Mouse (Mus musculus) forebrain, embryonic 10.5 days (tissue): Measurements from ENCODE around the gene Lysmd1. TPM values are rescaled to one million over a fixed set of nuclear protein-coding genes. Genes with fewer than 3 reads are reported as not detected.
A peak's percentile ranks its signal among the peaks of the same experiment; 100 is the strongest.

Experiments used
- DNase-seq: peaks from one replicate; pipeline ENCODE4 v3.0.0-alpha.2; 2017; ENCODE audit warnings: low spot score; ENCODE audit errors: extremely low spot score
- H3K27ac ChIP-seq: fragments of 300-500 bp; sonication (generic); 2 replicates; pipeline ENCODE4 v1.5.1; 2016; ENCODE audit warnings: mild to moderate bottlenecking
- H3K27me3 ChIP-seq: fragments of 300-500 bp; sonication (generic); 2 replicates; pipeline ENCODE4 v1.6.1; 2016; ENCODE audit warnings: mild to moderate bottlenecking; ENCODE audit not compliant: poor library complexity, severe bottlenecking
- H3K36me3 ChIP-seq: fragments of 300-500 bp; sonication (generic); replicated peaks from 2 replicates; pipeline ENCODE4 v1.6.1; 2016; ENCODE audit warnings: mild to moderate bottlenecking, moderate library complexity
- H3K4me1 ChIP-seq: fragments of 300-500 bp; sonication (generic); 2 replicates; pipeline ENCODE4 v1.6.1; 2016
- H3K4me3 ChIP-seq: fragments of 300-500 bp; sonication (generic); 2 replicates; pipeline ENCODE4 v1.5.1; 2016; ENCODE audit warnings: mild to moderate bottlenecking, moderate library complexity
- H3K9me3 ChIP-seq: fragments of 300-500 bp; sonication (generic); 2 replicates; pipeline ENCODE4 v1.6.1; 2016; ENCODE audit warnings: mild to moderate bottlenecking, moderate library complexity
- WGBS: fragments of 180-500 bp; shearing (Covaris S2); methylation state at CpG from one replicate; pipeline ENCODE4 v1.1.7; 2016; 5-methylcytosine and 5-hydroxymethylcytosine counted together
- polyA plus RNA-seq: library from polyadenylated mRNA; unstranded; fragments of >200 nt; fragmentation: Nextera tagmentation; extraction: Ambion mirVana; gene quantifications from 2 replicates; pipeline ENCODE4 v1.2.1, GENCODE M21; 2016

Lysmd1 gene
- polyA plus RNA-seq, 1 experiment from 2014 or later = 12.6 TPM

DNA sequence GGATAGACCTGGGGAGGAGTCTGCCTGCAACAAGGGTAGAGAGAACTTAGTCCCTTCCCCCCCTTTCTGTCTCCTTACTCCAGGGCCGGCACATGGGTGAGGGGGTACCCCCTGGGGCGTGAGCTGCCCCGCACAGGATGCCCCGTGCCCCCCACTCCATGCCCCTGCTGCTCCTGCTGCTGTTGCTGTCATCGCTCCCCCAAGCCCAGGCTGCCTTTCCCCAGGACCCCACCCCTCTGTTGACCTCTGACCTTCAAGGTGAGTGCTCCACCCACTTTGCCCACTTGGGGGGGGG is 30.3 kb downstream of the Lysmd1 start:
- Histone ChIP-seq H3K36me3 (peaks cover 49% of the 10 kb centered on the region), H3K4me3 (no peak overlapping the region), H3K4me1 (peaks cover 45% of the 10 kb centered on the region), H3K27me3 (peaks cover 59% of the 10 kb centered on the region), H3K27ac (no peak overlapping the region), H3K9me3 (no peaks in the 10 kb centered on the region)
- no peak for DNase-seq
- WGBS = 70% methylated on average over 5 of the region's 5 CpGs

GRCm38 (mm10) chr3:95164840-95165239 is 31.0 kb downstream of the Lysmd1 start:
- WGBS = 87% methylated on average over 5 of the region's 5 CpGs
- Histone ChIP-seq H3K27me3 (peaks cover 59% of the 10 kb centered on the region), H3K27ac (no peak overlapping the region), H3K4me1 (peaks cover 39% of the 10 kb centered on the region), H3K4me3 (no peak overlapping the region), H3K36me3 (peaks cover 56% of the 10 kb centered on the region), H3K9me3 (no peaks in the 10 kb centered on the region)
- no peak for DNase-seq

GRCm38 (mm10) chr3:95169996-95170395 is 36.1 kb downstream of the Lysmd1 start:
- no peak for DNase-seq
- Histone ChIP-seq H3K9me3 (no peaks in the 10 kb centered on the region), H3K36me3 (peaks cover 78% of the 10 kb centered on the region), H3K27ac (no peak overlapping the region), H3K4me3 (no peak overlapping the region), H3K27me3 (peaks cover 80% of the 10 kb centered on the region), H3K4me1 (peaks cover 21% of the 10 kb centered on the region)
- WGBS = 87% methylated on average over 10 of the region's 10 CpGs

GRCm38 (mm10) chr3:95171105-95171504 is 37.2 kb downstream of the Lysmd1 start:
- Histone ChIP-seq H3K4me3 (no peak overlapping the region), H3K27me3 (peaks cover 84% of the 10 kb centered on the region), H3K9me3 (no peaks in the 10 kb centered on the region), H3K4me1 (peaks cover 21% of the 10 kb centered on the region), H3K27ac (no peak overlapping the region), H3K36me3 (peaks cover 68% of the 10 kb centered on the region)
- no peak for DNase-seq
- WGBS = 88% methylated on average over 6 of the region's 6 CpGs

- Histone ChIP-seq H3K27me3 (peaks cover 77% of the 10 kb centered on the region), H3K4me3 (peak overlapping the region; percentile 45), H3K27ac (peak overlapping the region; percentile 5; the same call in 1 of the 2 replicates), H3K36me3 (peaks cover 54% of the 10 kb centered on the region), H3K4me1 (peaks cover 21% of the 10 kb centered on the region), H3K9me3 (no peaks in the 10 kb centered on the region)
- WGBS = 11% methylated on average over 84 of the region's 84 CpGs
- DNase-seq = no peak
These were observed 38.8 kb downstream of the Lysmd1 start for GRCm38 (mm10) chr3:95172526-95173255.

GRCm38 (mm10) chr3:95173256-95173949 is 39.5 kb downstream of the Lysmd1 start:
- WGBS = 4% methylated on average over 58 of the region's 58 CpGs
- Histone ChIP-seq H3K9me3 (no peaks in the 10 kb centered on the region), H3K36me3 (peaks cover 47% of the 10 kb centered on the region), H3K4me1 (peaks cover 21% of the 10 kb centered on the region), H3K27me3 (peaks cover 70% of the 10 kb centered on the region), H3K27ac (0 out of 2 replicates have a peak overlapping the region, but pooled peaks have one; percentile 5), H3K4me3 (peak overlapping the region; percentile 45)
- DNase-seq = peak; percentile 33

DNA sequence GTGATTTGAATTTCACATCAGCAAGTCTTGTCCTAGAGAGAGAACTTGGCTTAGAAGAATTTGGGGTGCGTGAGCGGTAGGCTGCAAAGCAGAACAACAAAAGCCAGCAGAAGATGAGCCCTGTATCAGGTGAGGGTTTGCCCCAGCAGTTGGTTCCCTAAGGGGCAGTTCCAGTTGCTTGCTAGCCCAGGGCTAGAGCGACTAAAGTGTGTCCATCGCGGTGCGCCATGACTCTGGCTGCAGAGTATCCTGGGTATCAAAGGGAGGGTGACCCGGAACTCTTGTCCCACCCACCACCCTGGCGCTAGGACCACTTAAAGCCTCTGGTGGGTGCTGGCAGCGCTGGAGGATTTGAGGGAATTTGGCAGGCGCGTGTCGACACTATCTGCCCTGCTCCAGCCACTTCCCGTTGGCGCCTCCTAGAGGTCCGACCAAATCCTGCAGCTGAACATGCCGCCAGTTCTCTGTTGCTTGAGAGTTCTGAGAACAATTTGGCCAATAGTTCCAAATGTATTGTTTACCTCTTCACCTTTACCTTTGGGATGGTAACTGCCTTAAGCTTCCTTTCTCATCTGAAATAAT is 40.2 kb downstream of the Lysmd1 start:
- no peak overlapping the region for H3K27ac ChIP-seq
- H3K4me1 ChIP-seq = peaks cover 21% of the 10 kb centered on the region
- DNase-seq = peak; percentile 82
- peaks cover 40% of the 10 kb centered on the region for H3K36me3 ChIP-seq
- 1% methylated on average over 16 of the region's 16 CpGs for WGBS
- peaks cover 63% of the 10 kb centered on the region for H3K27me3 ChIP-seq
- peak overlapping the region; percentile 45 for H3K4me3 ChIP-seq
- no peaks in the 10 kb centered on the region for H3K9me3 ChIP-seq

DNA sequence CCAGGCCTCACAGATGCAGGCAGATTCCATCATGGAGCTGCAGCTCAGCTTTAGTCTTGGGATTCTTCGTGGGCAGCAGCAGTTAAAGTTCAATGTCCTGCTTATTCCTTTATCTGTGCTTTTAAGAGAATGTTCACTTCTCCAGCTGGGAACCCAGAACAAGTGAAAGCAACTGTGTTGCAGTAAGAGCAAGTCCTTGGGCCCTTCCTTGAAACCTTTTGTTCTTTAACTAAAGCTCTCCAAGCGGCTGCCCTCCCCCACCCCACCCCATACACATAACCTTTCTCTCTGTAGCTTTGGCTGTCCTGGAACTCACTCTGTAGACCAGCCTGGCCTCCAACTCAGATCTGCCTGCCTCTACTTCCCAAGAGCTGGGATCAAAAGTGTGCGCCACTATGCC is 42.6 kb downstream of the Lysmd1 start:
- peaks cover 21% of the 10 kb centered on the region for H3K4me1 ChIP-seq
- no peaks in the 10 kb centered on the region for H3K9me3 ChIP-seq
- H3K36me3 ChIP-seq = peaks cover 22% of the 10 kb centered on the region
- DNase-seq = no peak
- H3K27ac ChIP-seq = no peak overlapping the region
- H3K27me3 ChIP-seq = peaks cover 39% of the 10 kb centered on the region
- no peak overlapping the region for H3K4me3 ChIP-seq
- 53% methylated on average over 3 of the region's 3 CpGs for WGBS

- Histone ChIP-seq H3K4me3 (no peak overlapping the region), H3K27ac (no peak overlapping the region), H3K4me1 (peaks cover 16% of the 10 kb centered on the region), H3K36me3 (peaks cover 15% of the 10 kb centered on the region), H3K27me3 (peaks cover 28% of the 10 kb centered on the region), H3K9me3 (no peaks in the 10 kb centered on the region)
- DNase-seq = no peak
- 85% methylated on average over 6 of the region's 6 CpGs for WGBS
These were observed 43.7 kb downstream of the Lysmd1 start for GRCm38 (mm10) chr3:95177583-95177982.

DNA sequence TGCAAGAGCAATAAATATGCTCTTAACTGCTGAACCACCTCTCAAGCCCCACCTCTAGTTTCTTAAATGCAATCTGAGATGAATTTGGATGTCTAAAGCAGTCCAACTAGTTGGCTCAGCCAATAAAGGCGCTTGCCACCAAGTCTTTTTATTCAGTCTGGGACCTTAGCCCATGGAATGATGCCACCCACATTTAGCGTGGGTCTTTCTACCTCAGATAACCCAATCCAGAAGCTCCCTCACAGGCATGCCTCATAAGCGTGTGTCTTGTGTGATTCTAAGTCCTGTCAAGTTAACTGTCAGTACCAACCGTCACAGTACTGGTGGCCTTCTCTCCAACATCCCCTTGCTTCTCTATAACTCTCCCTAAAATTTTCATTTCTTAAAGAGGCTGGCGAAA is 45.1 kb downstream of the Lysmd1 start:
- no peaks in the 10 kb centered on the region for H3K9me3 ChIP-seq
- H3K27me3 ChIP-seq = peaks cover 14% of the 10 kb centered on the region
- WGBS = 90% methylated on average over 5 of the region's 5 CpGs
- H3K27ac ChIP-seq = no peak overlapping the region
- no peak overlapping the region for H3K4me3 ChIP-seq
- H3K4me1 ChIP-seq = peaks cover 2% of the 10 kb centered on the region
- DNase-seq = no peak
- peaks cover 23% of the 10 kb centered on the region for H3K36me3 ChIP-seq

GRCm38 (mm10) chr3:95179890-95180289 is 46.0 kb downstream of the Lysmd1 start:
- no peaks in the 10 kb centered on the region for H3K9me3 ChIP-seq
- 75% methylated on average over 3 of the region's 3 CpGs for WGBS

GRCm38 (mm10) chr3:95181841-95182240 is 48.0 kb downstream of the Lysmd1 start:
- 83% methylated on average over 1 of the region's 1 CpGs for WGBS
- Histone ChIP-seq H3K4me3 (no peak overlapping the region), H3K36me3 (peaks cover 51% of the 10 kb centered on the region), H3K27ac (no peak overlapping the region), H3K27me3 (no peaks in the 10 kb centered on the region), H3K4me1 (no peaks in the 10 kb centered on the region), H3K9me3 (no peaks in the 10 kb centered on the region)
- DNase-seq = no peak

More at GRCm38 (mm10) chr3:95179890-95180289, 46.0 kb downstream of the Lysmd1 start:
- H3K4me1 ChIP-seq = no peaks in the 10 kb centered on the region
- H3K36me3 ChIP-seq = peaks cover 32% of the 10 kb centered on the region
- no peak overlapping the region for H3K4me3 ChIP-seq
- H3K27ac ChIP-seq = no peak overlapping the region
- peaks cover 5% of the 10 kb centered on the region for H3K27me3 ChIP-seq
- DNase-seq = no peak
